In the genomic region with DNA sequence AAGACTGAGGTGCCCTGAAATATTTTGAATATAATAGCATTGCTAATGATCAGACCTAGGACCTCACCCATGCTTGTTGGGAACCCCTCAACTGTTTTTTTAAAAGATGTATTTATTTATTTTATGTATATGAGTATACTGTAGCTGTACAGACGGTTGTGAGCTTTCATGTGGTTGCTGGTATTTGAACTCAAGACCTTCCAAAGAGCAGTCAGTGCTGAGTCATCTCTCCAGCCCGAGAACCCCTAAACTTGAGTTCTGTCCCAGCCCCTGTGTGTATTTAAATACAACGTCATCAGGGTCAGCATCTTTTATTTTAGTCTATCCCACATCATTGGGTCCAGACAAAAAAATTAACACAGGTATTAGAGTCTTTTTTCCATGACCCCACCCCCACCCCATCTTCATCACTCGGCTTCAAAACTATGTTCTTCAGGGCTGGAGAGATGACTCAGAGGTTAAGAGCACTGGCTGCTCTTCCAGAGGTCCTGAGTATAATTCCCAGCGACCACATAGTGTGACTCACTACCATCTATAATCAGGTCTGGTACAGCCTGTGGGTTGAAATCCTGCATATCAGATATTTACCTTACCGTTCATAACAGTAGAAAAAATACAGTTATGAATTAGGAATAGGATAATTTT, we compare ENCODE assay signal across 26 mouse cellular contexts. TPM values are rescaled to one million over a fixed set of nuclear protein-coding genes. Genes with fewer than 3 reads are reported as not detected.
DNase-seq lines count a peak whose midpoint lies in the region; ATAC-seq and TF ChIP-seq lines count a peak whose summit lies in the region.
"Had no signal": no experiment of that assay in that cellular context is flagged by ENCODE, and none has a peak within 500 bp of the region (broad histone marks: within the 10 kb centered on the region; RNA-seq: fewer than 3 reads in every experiment).

No protein-coding gene starts in this region.

- H3K79me3 ChIP-seq in C2C12 (ENCODE audit: low read depth): no peaks in the 10 kb centered on the region

- H3K79me2 ChIP-seq in C2C12 (ENCODE audit: control insufficient read depth, insufficient read depth): no peaks in the 10 kb centered on the region

- no peak for TF ChIP-seq POLR2A in embryonic fibroblast, embryonic 13.5 days (IDR thresholded peaks at IDR 0.05; ENCODE audit: low read depth, low read length)

- H3K4me3 ChIP-seq in C2C12 (ENCODE audit: insufficient read depth, poor library complexity, severe bottlenecking): no peak overlapping the region
- H3K4me3 ChIP-seq in embryonic fibroblast, embryonic 13.5 days (ENCODE audit: insufficient read depth, low read length): no peak overlapping the region
- H3K4me3 ChIP-seq in hindbrain, embryonic 13.5 days: no peak overlapping the region
- H3K4me3 ChIP-seq: heart, adult 2 months; heart, embryonic 10.5 days; heart, embryonic 13.5 days; hindbrain, embryonic 15.5 days had no signal

- DNase-seq in 3T3-L1 (ENCODE audit: low read depth, low spot score): peak; percentile 95
- DNase-seq in Muller cell, postnatal 12 days (ENCODE audit: inconsistent ontology term): peak; percentile 56
- DNase-seq in cerebellum, postnatal 36 days: no peak
- DNase-seq in embryo, embryonic 11 days: no peak
- DNase-seq in heart, adult 18-20 months: no peak
- DNase-seq: adrenal gland, adult 2 months; adrenal gland, postnatal 14 days; cerebellum, adult 11 months; cerebellum, adult 2 months; cerebellum, adult 9-11 months; cerebellum, postnatal 25 days; gastrocnemius, postnatal 25 days; heart, adult 2 months; heart, postnatal 14 days; heart, postnatal 4 days had no signal

- no peak for TF ChIP-seq CTCF in C2C12 (IDR thresholded peaks at IDR 0.05; ENCODE audit: control insufficient read depth, insufficient read depth, insufficient read length)
- TF ChIP-seq CTCF in embryonic fibroblast, embryonic 13.5 days (IDR thresholded peaks at IDR 0.05; ENCODE audit: borderline replicate concordance, insufficient read depth, low read length): no peak

- 82% methylated on average over 6 of the region's 6 CpGs for WGBS in hindbrain, embryonic 13.5 days

- no peaks in the 10 kb centered on the region for H3K9me3 ChIP-seq in hindbrain, embryonic 13.5 days
- H3K9me3 ChIP-seq: heart, embryonic 10.5 days; heart, embryonic 13.5 days; hindbrain, embryonic 15.5 days had no signal

- H3K36me3 ChIP-seq in C2C12 (ENCODE audit: control insufficient read depth, insufficient read depth): no peaks in the 10 kb centered on the region
- no peaks in the 10 kb centered on the region for H3K36me3 ChIP-seq in hindbrain, embryonic 13.5 days
- H3K36me3 ChIP-seq: heart, embryonic 10.5 days; heart, embryonic 13.5 days; hindbrain, embryonic 15.5 days had no signal

- no peak overlapping the region for H3K4me2 ChIP-seq in hindbrain, embryonic 13.5 days
- H3K4me2 ChIP-seq: heart, embryonic 13.5 days; hindbrain, embryonic 15.5 days had no signal

- no peak for ATAC-seq in hindbrain, embryonic 13.5 days (ENCODE audit: low FRiP score)
- ATAC-seq: forebrain, embryonic 14.5 days; intestine, postnatal 0 days had no signal

- H3K4me1 ChIP-seq in embryonic fibroblast, embryonic 13.5 days (ENCODE audit: control insufficient read depth, insufficient read depth, low read length): peaks cover 11% of the 10 kb centered on the region
- no peaks in the 10 kb centered on the region for H3K4me1 ChIP-seq in hindbrain, embryonic 13.5 days (replicated peaks)
- H3K4me1 ChIP-seq: heart, embryonic 10.5 days; heart, embryonic 13.5 days; hindbrain, embryonic 15.5 days had no signal

- H3K27ac ChIP-seq in embryonic fibroblast, embryonic 13.5 days (ENCODE audit: insufficient read depth, low read length): peak overlapping the region; percentile 88
- no peak overlapping the region for H3K27ac ChIP-seq in hindbrain, embryonic 13.5 days
- H3K27ac ChIP-seq: heart, adult 2 months; heart, embryonic 10.5 days; heart, embryonic 13.5 days; hindbrain, embryonic 15.5 days had no signal

- H3K9ac ChIP-seq in hindbrain, embryonic 13.5 days: no peak overlapping the region
- H3K9ac ChIP-seq: heart, embryonic 13.5 days; hindbrain, embryonic 15.5 days had no signal

- no peaks in the 10 kb centered on the region for H3K27me3 ChIP-seq in C2C12 (ENCODE audit: control insufficient read depth, insufficient read depth, insufficient read length)
- H3K27me3 ChIP-seq in hindbrain, embryonic 13.5 days: no peaks in the 10 kb centered on the region
- H3K27me3 ChIP-seq: heart, embryonic 13.5 days; hindbrain, embryonic 15.5 days had no signal

- no peak overlapping the region for H3ac ChIP-seq in C2C12 (ENCODE audit: control insufficient read depth, insufficient read length, low read depth)

TF ChIP-seq in C2C12, 6 proteins besides CTCF, POLR2A, EP300 and RAD21:
- TF ChIP-seq USF1 (IDR thresholded peaks at IDR 0.05; ENCODE audit: low read depth) (no peak), MYOG (IDR thresholded peaks at IDR 0.05; ENCODE audit: control insufficient read depth, extremely low read depth, insufficient read length) (no peak), CEBPB (IDR thresholded peaks at IDR 0.05; ENCODE audit: low read depth) (no peak), MAX (IDR thresholded peaks at IDR 0.05) (no peak), MYOD1 (IDR thresholded peaks at IDR 0.05; ENCODE audit: control insufficient read depth, insufficient read length, low read depth) (no peak), FOSL1 (IDR thresholded peaks at IDR 0.05; ENCODE audit: insufficient read depth, low read length, poor library complexity, severe bottlenecking) (peak; percentile 48)

RNA-seq across cellular contexts. Expression of a gene that starts 17.8 kb away (rescaled TPM):
- polyA plus RNA-seq in C2C12 (2012; fragmentation: generic; extraction: Trizol): 0.27 TPM
- 0.93 and 1.1 TPM in 2 replicates for polyA plus RNA-seq in embryonic fibroblast, embryonic 13.5 days (2011; ENCODE audit: insufficient read length, low read depth, missing spikeins)
- polyA plus RNA-seq in hindbrain, embryonic 13.5 days (2015; fragmentation: Nextera tagmentation; extraction: Ambion mirVana): 0.21 and 0.22 TPM in 2 replicates
- total RNA-seq in heart, adult 18-20 months (2021): not detected
- total RNA-seq: adrenal gland, adult 2 months; adrenal gland, postnatal 14 days; adrenal gland, postnatal 4 days; gastrocnemius, adult 8-10 months; gastrocnemius, postnatal 25 days; heart, adult 2 months; heart, postnatal 14 days; MEL had no signal
- polyA plus RNA-seq: adrenal gland, adult 2 months; heart, adult 2 months had no signal

Comparison
In these comparisons a context has a peak if more than half of its experiments do, and no peak if none do; other contexts are left out.
1. DNase-seq: peak in 3T3-L1 (single experiment) and Muller cell, postnatal 12 days (single experiment); none in cerebellum, postnatal 36 days (0 of 2), embryo, embryonic 11 days (single experiment) and heart, adult 18-20 months (0 of 2).